Mouse (Mus musculus) left cerebral cortex, postnatal 10 days (tissue): ENCODE measurements around the gene Sfxn2. TPM values are rescaled to one million over a fixed set of nuclear protein-coding genes. Genes with fewer than 3 reads are reported as not detected.
A peak's percentile ranks its signal among the peaks of the same experiment; 100 is the strongest.
"Not testable (repeated sequence)": the region's sequence is repeated elsewhere in the genome, so short reads cannot be mapped to it uniquely, and the experiment has no call there.

ENCODE experiments used
- DNase-seq, 2 experiments: peaks; one replicate each; pipeline ENCODE4 v3.0.0; 2021 to 2022; ENCODE audit warnings: low spot score in 2 of 2, mixed read lengths in 1 of 2; ENCODE audit errors: extremely low spot score in 1 of 2
- intact Hi-C: fragments of 180-260 bp; cut with DNase I; formaldehyde crosslinking; loops from one replicate; pipeline ENCODE4 v1.15.1; 2025
- total RNA-seq, 2 experiments: library from RNA; stranded (reverse); gene quantifications; 2 replicates each; pipeline ENCODE4 v1.2.3; 2021

The Sfxn2 gene
- total RNA-seq, 2 experiments from 2014 or later: 7.8 to 8.1 TPM

DNA sequence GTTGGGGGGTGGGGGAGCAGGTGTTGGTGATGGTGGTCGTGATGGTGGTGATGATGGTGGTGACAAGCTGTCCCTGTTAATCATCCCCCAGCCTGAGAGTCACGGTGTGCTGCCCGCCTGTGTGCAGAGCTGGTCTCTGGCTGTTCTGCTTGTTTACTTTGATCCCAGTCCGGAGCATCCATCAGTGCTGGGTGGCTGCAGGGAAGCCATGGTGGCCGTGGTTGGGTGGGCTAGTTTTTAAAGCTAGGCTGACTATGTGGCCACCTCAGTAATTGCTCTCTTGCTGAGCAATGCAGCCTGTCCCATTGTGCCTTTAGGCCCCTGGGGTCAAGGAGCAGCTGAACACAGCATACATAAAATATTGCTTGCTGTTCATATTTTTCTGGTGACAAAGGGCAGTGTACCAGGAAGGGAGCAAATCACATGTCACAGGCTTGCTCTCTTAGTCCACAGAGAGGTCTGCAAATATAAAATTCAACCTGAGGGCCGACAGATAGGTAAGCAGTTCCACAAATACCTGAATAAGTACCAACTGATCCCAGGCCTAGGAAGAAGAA, 38.5 kb upstream of the Sfxn2 start:
- intact Hi-C loops: no loop called here

DNA sequence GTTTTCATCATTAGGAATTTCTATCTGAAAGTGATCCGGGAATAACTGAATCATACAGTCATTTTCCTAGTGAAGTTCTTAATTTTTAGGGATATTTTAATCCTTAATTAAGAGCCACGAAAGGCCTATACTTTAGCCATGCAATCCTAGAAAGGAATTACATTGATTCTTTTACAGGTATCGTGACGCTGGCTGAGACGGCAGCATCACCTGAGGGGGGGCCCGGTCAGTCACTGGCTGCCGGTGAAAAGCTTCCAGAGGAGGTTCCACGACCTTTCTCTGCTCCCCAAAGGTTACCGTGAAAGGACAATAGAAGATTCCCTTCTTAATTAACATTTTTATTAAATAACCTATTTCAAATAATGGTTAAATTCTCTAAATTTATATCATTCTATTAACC, 35.8 kb upstream of the Sfxn2 start:
- intact Hi-C loops: no loop called here
- no peak for DNase-seq

More for the DNA sequence above, 38.5 kb upstream of the Sfxn2 start:
- no peak for DNase-seq

DNA sequence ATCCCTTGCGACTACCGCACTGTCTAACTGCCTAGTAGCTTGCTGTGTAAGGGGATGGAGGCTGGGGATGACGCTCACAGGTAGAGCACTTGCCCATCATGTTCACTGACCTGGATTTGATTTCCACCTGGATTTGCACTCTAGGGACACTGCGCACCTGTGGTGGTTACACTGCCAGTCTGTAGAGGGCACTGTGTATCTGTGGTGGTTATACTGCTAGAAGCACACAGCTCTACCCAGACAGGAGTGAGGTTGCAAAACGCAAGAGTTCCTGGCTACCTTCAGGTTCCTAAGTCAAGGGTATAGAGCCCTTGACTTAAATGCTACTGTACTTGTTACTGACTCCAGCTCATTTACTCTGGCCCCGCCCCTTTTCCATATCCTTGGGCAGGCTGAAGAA, 35.0 kb upstream of the Sfxn2 start:
- intact Hi-C loops: no loop called here
- no peak for DNase-seq

DNA sequence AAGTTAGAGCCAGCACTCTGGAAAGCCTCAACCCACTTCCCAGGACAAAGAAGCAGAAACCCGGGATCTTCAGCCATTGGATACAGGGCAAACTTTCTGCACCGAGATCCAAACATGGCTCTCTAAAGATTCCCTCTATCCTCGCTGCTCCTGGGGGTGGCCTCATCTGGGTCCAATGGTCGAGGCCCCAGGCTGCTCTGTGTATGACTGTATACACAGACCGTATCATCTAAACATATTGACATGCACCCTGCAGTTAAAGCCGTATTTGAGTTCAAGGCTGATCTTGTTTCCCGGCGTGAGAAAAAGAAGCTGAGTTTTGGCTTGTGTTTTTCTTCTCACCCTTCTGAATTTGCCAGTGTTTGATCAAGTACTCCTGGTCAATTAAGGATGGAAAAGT, 30.4 kb upstream of the Sfxn2 start:
- intact Hi-C loops: no loop called here

DNA sequence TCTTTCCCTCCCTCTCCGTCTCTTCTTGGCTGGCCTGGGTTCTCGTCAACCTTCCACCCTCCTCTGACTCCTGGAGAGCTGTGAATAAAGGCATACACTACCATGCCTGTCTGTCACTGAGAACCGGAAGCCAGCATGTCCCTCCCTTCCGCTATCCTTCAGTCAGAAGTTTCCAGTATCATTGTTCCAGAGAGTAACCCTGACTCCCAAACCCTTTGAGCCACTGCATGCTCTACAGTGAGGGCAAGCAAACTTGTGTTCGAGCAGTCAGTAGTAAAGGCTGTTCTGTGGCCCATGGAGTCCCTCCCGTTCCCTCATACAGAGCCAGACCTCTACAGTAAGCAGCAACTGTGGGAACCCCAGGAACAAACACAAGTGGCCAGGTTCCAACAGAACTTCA, 25.6 kb upstream of the Sfxn2 start:
- no peak for DNase-seq
- intact Hi-C loops: no loop called here

More for the DNA sequence above, 30.4 kb upstream of the Sfxn2 start:
- DNase-seq: no peak

DNA sequence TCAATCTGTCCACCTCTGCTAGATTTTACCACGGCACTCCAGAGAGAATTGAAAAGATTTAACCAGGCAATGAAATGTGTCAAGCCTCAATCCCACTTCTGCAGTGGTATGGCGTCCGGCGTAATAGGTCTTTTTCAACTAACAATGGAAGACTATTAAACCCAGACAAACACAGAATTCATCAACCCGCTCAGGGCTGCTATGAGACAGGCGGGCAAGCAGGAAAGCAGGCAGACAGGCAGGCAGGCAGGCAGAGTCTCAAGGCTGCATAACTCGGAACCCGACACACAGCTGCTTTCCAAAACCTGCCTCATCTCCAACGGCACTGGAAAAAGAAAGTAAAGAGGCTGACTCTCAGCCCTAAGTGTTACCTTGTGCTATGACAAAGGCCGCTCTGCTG, 25.1 kb upstream of the Sfxn2 start:
- intact Hi-C loops: no loop called here
- no peak for DNase-seq

DNA sequence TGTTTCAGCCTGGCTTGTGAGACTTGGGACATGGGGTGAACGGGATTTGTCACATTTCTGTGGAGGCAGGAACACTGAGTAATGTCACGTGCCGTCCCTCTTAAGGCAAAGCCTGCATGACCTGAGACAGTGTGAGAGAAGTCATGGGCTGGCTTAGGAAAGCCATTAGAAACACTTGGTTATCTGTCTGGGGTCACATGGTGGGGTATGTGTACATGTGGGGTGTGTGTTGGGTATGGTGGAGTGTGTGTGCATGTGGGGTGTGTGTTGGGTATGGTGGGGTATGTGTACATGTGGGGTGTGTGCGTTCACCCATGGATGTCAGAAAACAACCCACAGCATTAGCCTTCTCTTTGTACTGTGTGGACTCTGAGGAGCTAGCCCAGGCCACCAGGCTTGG, 22.8 kb upstream of the Sfxn2 start:
- intact Hi-C loops: no loop called here
- no peak for DNase-seq

DNA sequence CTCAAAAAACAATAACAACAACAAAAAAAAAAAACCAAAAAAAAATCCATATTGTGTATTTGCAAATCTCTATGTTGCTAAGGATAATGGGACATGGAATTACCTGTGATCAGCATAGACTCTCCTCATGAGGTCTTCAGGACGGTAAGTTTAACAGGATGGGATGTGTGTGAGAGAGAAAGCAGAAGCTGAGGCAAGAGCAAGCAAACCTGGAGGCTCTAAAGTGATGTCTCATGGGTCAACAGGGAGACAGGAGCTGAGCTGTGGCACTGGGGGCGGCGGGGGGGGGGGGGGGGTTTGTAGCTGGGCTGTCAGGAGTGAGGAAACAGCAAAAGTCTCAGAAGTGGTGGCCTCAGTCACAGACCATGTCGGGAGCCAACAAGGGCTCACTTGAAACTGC, 20.7 kb upstream of the Sfxn2 start:
- DNase-seq: no peak
- intact Hi-C loops: no loop called here

DNA sequence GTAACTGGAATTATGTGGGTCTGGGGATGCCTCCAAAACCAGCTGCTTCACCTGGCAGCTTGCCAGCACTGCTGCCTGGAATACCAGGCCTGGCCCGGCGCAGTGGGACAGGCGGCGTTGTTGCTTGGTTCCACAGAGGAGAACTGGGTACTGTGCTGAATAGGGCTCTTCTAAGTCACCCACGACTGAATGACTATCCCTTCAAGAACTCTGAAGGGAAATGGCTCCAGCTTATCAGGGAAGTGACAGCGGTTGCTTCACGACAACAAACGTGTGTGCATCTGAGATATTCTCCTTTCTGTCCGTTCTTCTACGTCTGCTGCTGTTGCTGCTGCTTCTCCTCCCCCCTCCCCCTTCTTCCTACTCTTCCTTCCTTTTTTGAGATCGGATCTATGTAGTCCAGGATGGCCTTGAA, 19.6 kb upstream of the Sfxn2 start:
- DNase-seq: peak in 1 of 2 experiments; percentile 79
- intact Hi-C loops: no loop called here

DNA sequence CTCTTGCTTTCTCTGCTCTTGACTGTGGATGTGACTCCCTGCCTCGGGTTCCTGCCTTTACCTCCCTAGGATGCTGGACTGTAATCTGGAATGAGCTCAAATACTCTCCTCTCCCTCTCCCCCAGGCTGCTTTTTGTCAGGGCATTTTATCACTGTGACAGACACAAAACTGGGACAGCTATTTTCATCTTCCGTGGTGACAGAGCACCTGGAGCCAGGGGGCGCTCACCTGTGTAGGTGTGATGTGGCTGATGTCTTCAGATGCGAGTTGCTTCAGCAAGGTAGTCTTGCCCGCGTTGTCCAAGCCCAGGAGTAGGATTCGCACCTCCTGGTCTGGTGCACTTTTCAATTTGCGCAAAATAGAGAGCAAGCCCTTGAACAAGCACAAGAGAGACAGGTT, 15.2 kb upstream of the Sfxn2 start:
- intact Hi-C loops: no loop called here
- no peak for DNase-seq

DNA sequence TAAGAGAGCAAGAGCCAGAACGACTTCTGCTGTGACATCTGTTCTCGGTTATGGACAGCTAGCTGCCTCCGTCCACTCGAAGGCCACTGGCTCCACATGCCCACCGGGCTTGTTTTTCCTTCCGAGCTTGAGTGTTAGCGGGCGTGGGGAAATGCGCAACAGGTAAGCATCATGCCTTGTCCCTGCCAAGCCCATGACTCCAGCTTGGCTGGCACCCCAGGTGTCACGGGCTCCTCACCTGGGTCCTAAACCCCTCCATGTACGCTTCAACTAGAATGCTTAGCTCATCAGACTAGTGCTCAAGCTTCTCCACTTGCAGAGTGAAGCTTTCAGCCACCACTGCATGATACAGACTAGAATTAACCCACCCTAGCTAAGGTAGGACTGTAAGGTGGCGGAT, 14.5 kb upstream of the Sfxn2 start:
- no peak for DNase-seq

DNA sequence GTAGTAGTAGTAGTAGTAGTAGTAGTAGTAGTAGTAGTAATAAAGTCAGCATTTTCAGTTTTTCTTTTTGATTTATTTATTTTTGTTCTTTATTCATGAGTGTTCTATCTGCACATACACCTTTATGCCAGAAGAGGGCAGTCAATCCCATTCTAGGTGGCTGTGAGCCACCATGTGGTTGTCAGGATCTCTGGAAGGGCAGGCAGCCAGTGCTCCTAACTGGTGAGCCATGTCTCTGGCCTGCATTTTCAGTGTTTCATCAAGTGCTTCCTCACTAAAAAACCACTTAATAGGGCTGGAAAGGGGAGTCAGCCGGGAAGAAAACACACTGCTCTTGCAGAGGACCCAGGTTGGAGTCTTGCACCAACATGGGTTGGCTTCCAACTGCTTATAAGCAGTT, 11.0 kb upstream of the Sfxn2 start:
- intact Hi-C loops: no loop called here
- peak; percentile 34 to 69 for DNase-seq

More for the DNA sequence above, 14.5 kb upstream of the Sfxn2 start:
- intact Hi-C loops: no loop called here

DNA sequence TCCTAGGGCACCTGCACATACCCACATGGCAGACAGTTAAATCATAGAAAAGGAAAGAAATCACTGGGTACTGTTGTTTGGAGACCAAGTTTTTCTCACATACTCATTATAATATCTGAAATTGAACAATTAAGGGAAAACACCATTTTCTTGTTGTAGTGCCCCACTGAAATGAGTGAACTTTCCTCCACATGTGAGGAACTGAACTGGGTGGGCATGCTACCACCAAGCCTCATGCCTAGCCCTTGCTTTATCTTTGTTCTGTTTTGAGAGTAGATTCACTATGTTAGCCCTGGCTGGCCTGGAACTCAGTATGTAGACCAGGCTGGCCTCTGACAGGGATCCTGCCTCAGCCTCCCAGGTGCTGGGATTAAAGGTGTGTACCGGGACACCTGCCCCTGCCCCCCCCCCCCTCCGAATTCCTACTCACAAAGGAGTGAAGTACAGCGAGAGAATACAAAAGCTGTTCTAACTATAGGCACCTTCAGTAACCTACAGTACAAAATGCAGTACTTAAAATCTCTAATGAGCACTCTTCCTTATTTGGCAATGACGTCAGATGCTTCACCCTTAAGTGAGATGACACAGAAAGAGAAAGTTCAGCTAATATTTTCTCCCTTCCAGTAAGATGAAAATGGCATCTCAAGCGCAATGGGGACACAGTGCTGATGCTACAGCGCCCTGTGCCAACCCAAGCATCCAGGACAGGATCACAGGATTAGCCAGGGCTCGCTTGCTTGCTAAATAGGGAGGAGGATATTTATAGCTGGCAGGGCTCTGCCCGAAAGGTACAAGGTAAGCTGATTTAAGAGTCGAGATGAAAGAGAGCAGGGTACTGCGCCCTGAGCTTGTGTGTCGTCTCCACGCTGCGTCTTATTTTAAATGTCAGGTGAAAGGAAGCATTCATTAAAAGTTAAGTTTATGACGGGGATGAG, 10.3 kb upstream of the Sfxn2 start:
- DNase-seq: no peak
- intact Hi-C loops: no loop called here

DNA sequence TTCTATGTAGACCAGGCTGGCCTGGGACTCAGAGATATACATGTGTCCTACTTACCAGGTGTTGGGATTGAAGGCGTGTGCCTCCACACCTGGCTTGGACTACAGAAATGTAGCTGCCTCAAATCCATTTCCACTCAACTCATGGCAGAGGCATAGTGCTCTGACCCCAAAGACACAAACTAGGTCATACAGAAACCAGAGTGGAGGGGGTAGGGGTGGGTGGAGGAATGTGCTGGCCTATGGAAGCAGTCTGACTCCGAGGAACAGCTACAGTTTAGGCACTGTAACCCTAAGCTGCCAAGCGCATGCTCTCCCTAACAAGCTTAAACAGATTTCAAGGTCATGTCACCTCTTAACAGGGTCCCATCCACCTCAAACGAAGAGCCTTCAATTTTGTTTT, 9.6 kb upstream of the Sfxn2 start:
- intact Hi-C loops: no loop called here
- no peak for DNase-seq

DNA sequence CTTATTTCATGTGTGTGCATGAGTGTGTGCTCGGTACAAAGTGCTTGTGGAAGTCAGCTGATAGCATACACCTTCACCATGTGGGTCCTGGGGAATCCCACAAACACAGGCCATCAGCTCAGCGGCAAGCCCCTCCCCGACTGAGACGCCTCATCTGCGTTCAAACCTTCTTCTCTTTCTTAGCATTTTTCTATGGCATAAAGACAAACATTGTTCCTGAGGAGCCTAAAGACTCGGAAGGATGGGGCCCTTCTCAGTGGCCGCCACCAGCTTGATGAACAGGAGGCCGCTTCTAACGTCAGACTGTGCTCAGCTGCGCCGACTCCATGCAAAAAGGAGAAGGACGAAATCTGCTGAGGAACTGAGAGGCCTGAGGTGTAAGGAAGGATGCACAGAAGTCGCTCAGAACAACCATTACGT, 9.1 kb upstream of the Sfxn2 start:
- DNase-seq: no peak
- intact Hi-C loops: no loop called here

DNA sequence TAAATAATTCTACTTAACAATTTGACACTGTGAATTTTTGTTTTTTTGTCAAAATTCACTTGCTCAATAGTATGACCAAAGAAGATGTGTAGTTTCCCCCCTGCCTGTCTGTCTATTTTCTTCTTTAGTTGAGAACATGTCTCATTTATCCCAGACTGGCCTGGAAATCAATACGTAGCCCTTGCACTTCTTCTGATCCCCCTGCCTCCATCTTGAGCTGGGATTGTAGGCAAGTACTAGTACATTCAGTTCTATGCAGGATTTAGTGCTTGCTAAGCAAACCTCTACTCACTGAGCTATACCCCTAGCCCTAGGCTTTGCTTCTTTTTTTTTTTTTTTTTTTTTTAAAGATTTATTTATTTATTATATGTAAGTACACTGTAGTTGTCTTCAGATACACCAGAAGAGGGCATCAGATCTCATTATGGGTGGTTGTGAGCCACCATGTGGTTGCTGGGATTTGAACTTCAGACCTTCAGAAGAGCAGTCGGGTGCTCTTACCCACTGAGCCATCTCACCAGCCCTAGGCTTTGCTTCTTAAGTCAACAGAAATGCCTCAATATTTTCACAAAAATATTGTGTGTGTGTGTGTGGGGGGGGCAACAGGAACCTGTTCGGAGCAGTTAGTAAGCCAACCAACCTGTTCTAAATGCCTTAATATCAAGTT, 1.8 kb upstream of the Sfxn2 start:
- DNase-seq, intact Hi-C loops: not testable (repeated sequence)

DNA sequence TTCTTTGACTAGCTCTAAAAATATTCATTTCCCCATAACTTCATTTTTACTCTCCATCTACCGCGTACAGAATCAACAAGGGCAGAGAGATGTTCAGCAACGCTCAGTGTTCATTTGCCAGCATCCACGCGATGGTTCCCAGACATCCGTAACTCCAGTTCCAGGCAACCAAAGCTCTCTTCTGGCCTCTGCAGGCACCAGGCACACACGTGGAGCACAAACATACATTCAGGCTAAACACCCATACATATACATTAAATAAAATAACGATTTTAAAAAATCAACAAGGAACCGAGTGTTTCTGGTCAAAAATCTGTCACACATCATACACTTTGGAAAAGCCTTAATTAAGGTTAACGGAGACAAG, 1.3 kb upstream of the Sfxn2 start:
- intact Hi-C loops: no loop called here
- DNase-seq: peak in 1 of 2 experiments; percentile 22

DNA sequence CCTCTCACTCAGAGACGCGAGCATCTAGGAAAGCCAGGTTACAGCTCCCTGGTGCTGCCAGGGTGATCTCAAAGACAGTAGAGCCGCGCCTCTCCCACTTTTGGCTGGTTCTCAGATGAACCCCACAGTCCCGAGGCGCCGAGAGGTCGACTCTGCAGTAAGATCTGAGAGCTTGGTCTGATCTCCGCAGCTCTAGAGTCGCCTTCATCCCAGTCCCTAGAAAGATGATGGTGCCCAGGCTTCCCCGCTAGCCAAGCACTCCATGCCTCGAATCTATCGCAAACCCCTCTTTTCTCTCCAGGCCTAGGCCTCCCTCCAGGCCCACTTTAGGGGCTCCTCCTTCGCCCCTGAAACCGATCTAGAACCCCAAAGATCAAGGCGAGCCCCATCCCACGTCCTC, 617 bp upstream of the Sfxn2 start:
- intact Hi-C loops: no loop called here
- DNase-seq: no peak

DNA sequence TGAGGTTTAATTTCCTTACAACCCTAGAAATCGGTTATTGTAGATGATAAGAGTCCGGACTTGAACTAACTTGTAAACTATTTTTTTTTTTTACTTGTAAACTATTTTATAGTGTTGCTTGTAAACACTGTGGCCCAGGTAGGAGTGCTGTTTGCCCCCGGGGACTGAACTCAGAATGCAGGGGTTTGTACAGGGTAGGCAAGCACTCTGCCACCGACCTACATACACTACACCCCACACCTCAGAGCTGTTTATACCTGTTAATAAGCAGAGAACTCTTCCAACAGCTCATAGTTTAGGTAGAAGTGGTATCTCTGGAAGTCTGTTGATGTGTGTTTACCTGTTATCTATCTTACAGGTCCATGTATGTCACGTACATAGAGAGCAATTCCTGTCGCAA, 825 bp downstream of the Sfxn2 start:
- intact Hi-C loops: no loop called here

DNA sequence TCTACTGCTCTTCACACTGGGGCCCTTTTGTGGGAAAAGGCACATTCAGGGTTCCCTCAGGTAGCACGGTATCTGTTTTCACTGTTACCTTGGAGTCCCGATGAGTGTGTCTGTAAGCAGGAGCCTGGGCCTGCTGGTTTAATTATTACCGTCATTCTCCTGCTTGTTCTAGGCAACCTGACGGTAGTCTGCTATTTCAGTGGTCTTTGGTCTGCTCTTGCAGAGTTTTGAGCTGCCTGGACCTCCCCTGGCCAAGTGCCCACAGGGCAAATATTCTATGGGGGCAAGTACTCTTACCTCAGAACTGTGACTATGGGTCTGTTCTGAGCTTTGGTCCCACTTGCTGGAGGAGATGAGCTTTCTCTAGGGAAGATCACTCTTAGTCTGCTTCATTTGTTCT, 2.0 kb downstream of the Sfxn2 start:
- intact Hi-C loops: no loop called here

More for the DNA sequence above, 825 bp downstream of the Sfxn2 start:
- no peak for DNase-seq

More for the DNA sequence above, 2.0 kb downstream of the Sfxn2 start:
- DNase-seq: no peak
